Mouse (Mus musculus) heart, embryonic 13.5 days (tissue): ENCODE results near the gene Naa15. TPM values are rescaled to one million over a fixed set of nuclear protein-coding genes. Genes with fewer than 3 reads are reported as not detected.

Experiments
- ATAC-seq: fragments of 200-750 bp; cut with Nextera tagmentation; 2 replicates; pipeline ENCODE4 v1.8.0; 2017; ENCODE audit warnings: moderate TSS enrichment; ENCODE audit not compliant: insufficient number of reproducible peaks, low FRiP score, low TSS enrichment; ENCODE audit errors: extremely low read depth
- H3K27ac ChIP-seq: fragments of 300-500 bp; sonication (generic); replicated peaks from 2 replicates; pipeline ENCODE4 v1.5.1; 2015; ENCODE audit warnings: moderate library complexity, mild to moderate bottlenecking, inconsistent platforms
- H3K27me3 ChIP-seq: fragments of 300-500 bp; sonication (generic); replicated peaks from 2 replicates; pipeline ENCODE4 v1.6.1; 2015; ENCODE audit warnings: mild to moderate bottlenecking, inconsistent platforms
- H3K36me3 ChIP-seq: fragments of 300-500 bp; sonication (generic); 2 replicates; pipeline ENCODE4 v1.6.1; 2015; ENCODE audit warnings: mild to moderate bottlenecking, inconsistent platforms
- H3K4me1 ChIP-seq: fragments of 300-500 bp; sonication (generic); 2 replicates; pipeline ENCODE4 v1.6.1; 2015; ENCODE audit warnings: inconsistent platforms
- H3K4me2 ChIP-seq: fragments of 300-500 bp; sonication (generic); 2 replicates; pipeline ENCODE4 v1.6.1; 2015; ENCODE audit warnings: inconsistent platforms, mild to moderate bottlenecking, moderate library complexity
- H3K4me3 ChIP-seq: fragments of 300-500 bp; sonication (generic); 2 replicates; pipeline ENCODE4 v1.5.1; 2015; ENCODE audit warnings: moderate library complexity, mild to moderate bottlenecking, inconsistent platforms
- H3K9ac ChIP-seq: fragments of 300-500 bp; sonication (generic); 2 replicates; pipeline ENCODE4 v1.6.1; 2015; ENCODE audit warnings: inconsistent platforms, mild to moderate bottlenecking, moderate library complexity
- H3K9me3 ChIP-seq: fragments of 300-500 bp; sonication (generic); 2 replicates; pipeline ENCODE4 v1.6.1; 2016; ENCODE audit warnings: inconsistent platforms
- WGBS: fragments of 180-500 bp; shearing (Covaris S2); methylation state at CpG from one replicate; pipeline ENCODE4 v1.1.7; 2015; ENCODE audit warnings: mixed read lengths; 5-methylcytosine and 5-hydroxymethylcytosine counted together
- polyA plus RNA-seq: library from polyadenylated mRNA; unstranded; fragments of >200 nt; fragmentation: Nextera tagmentation; extraction: Ambion mirVana; gene quantifications from 2 replicates; pipeline ENCODE4 v1.2.1, GENCODE M21; 2015

The Naa15 gene
- 35.7 and 44.6 TPM in 2 replicates for polyA plus RNA-seq

GRCm38 (mm10) chr3:51415098-51416072 is at the start of gene Naa15:
TSS of gene Naa15 (plus strand) at chr3:51415148.
- whole genome bisulfite sequencing = 5% methylated on average over 43 of the region's 43 CpGs
- Histone ChIP-seq H3K9ac (peak within 1 kb of the TSS; percentile 99), H3K4me2 (peak within 1 kb of the TSS; percentile 86), H3K36me3 (no peaks in the 10 kb centered on the region; the same call in 1 of the 2 replicates), H3K4me3 (peak within 1 kb of the TSS; percentile 99), H3K4me1 (peaks cover 31% of the 10 kb centered on the region), H3K27ac (peak within 1 kb of the TSS; percentile 95), H3K27me3 (no peaks in the 10 kb centered on the region), H3K9me3 (no peaks in the 10 kb centered on the region)
- ATAC-seq = peak; percentile 85

- H3K27me3 ChIP-seq = no peaks in the 10 kb centered on the region
- 5% methylated on average over 3 of the region's 3 CpGs for WGBS
Measured at GRCm38 (mm10) chr3:51365517-51365882, 49.4 kb upstream of the Naa15 start.

GRCm38 (mm10) chr3:51366926-51367325 is 48.0 kb upstream of the Naa15 start:
- no peaks in the 10 kb centered on the region for H3K36me3 ChIP-seq

More at GRCm38 (mm10) chr3:51365517-51365882, 49.4 kb upstream of the Naa15 start:
- Histone ChIP-seq H3K4me3 (peak overlapping the region; percentile 56), H3K4me2 (peak overlapping the region; percentile 76), H3K4me1 (peaks cover 18% of the 10 kb centered on the region), H3K9ac (peak overlapping the region; percentile 77), H3K9me3 (no peaks in the 10 kb centered on the region), H3K36me3 (no peaks in the 10 kb centered on the region), H3K27ac (peak overlapping the region; percentile 53; the same call in 1 of the 2 replicates)
- ATAC-seq = no peak

GRCm38 (mm10) chr3:51368011-51368410 is 46.9 kb upstream of the Naa15 start:
- no peak for ATAC-seq
- Histone ChIP-seq H3K9me3 (no peaks in the 10 kb centered on the region), H3K36me3 (no peaks in the 10 kb centered on the region), H3K4me2 (no peak overlapping the region), H3K27ac (no peak overlapping the region), H3K27me3 (no peaks in the 10 kb centered on the region), H3K4me3 (no peak overlapping the region), H3K9ac (no peak overlapping the region), H3K4me1 (peaks cover 14% of the 10 kb centered on the region)
- WGBS = 59% methylated on average over 4 of the region's 4 CpGs

More at GRCm38 (mm10) chr3:51366926-51367325, 48.0 kb upstream of the Naa15 start:
- Histone ChIP-seq H3K4me3 (no peak overlapping the region), H3K4me2 (no peak overlapping the region), H3K27ac (no peak overlapping the region), H3K27me3 (no peaks in the 10 kb centered on the region), H3K9ac (no peak overlapping the region), H3K4me1 (peaks cover 14% of the 10 kb centered on the region), H3K9me3 (no peaks in the 10 kb centered on the region)
- no peak for ATAC-seq
- 56% methylated on average over 4 of the region's 4 CpGs for WGBS

- Histone ChIP-seq H3K4me2 (no peak overlapping the region), H3K27ac (no peak overlapping the region), H3K9ac (no peak overlapping the region), H3K36me3 (no peaks in the 10 kb centered on the region), H3K27me3 (no peaks in the 10 kb centered on the region), H3K4me3 (no peak overlapping the region), H3K4me1 (no peaks in the 10 kb centered on the region), H3K9me3 (no peaks in the 10 kb centered on the region)
- 64% methylated on average over 2 of the region's 2 CpGs for WGBS
- no peak for ATAC-seq
Measured at GRCm38 (mm10) chr3:51371826-51372225, 43.1 kb upstream of the Naa15 start.

- Histone ChIP-seq H3K27ac (no peak overlapping the region), H3K4me1 (no peaks in the 10 kb centered on the region), H3K36me3 (no peaks in the 10 kb centered on the region), H3K4me2 (no peak overlapping the region), H3K9ac (no peak overlapping the region), H3K27me3 (no peaks in the 10 kb centered on the region), H3K4me3 (no peak overlapping the region), H3K9me3 (no peaks in the 10 kb centered on the region)
- 65% methylated on average over 5 of the region's 5 CpGs for WGBS
- ATAC-seq = no peak
Measured at GRCm38 (mm10) chr3:51372883-51373282, 42.1 kb upstream of the Naa15 start.

GRCm38 (mm10) chr3:51373544-51373943 is 41.4 kb upstream of the Naa15 start:
- no peak overlapping the region for H3K27ac ChIP-seq
- peaks cover 2% of the 10 kb centered on the region; the same call in 1 of the 2 replicates for H3K4me1 ChIP-seq
- 69% methylated on average over 5 of the region's 5 CpGs for WGBS
- H3K4me3 ChIP-seq = no peak overlapping the region
- no peak overlapping the region for H3K9ac ChIP-seq
- no peaks in the 10 kb centered on the region for H3K36me3 ChIP-seq
- ATAC-seq = no peak
- no peaks in the 10 kb centered on the region for H3K9me3 ChIP-seq
- no peak overlapping the region for H3K4me2 ChIP-seq
- no peaks in the 10 kb centered on the region for H3K27me3 ChIP-seq

GRCm38 (mm10) chr3:51375307-51376265 is 39.4 kb upstream of the Naa15 start:
- ATAC-seq = no peak
- no peak overlapping the region for H3K9ac ChIP-seq
- no peak overlapping the region for H3K27ac ChIP-seq
- no peak overlapping the region for H3K4me2 ChIP-seq
- peaks cover 3% of the 10 kb centered on the region; the same call in 1 of the 2 replicates for H3K4me1 ChIP-seq
- H3K4me3 ChIP-seq = no peak overlapping the region
- no peaks in the 10 kb centered on the region for H3K9me3 ChIP-seq
- H3K27me3 ChIP-seq = no peaks in the 10 kb centered on the region
- no peaks in the 10 kb centered on the region for H3K36me3 ChIP-seq
- 72% methylated on average over 19 of the region's 19 CpGs for WGBS

- Histone ChIP-seq H3K9me3 (no peaks in the 10 kb centered on the region), H3K27ac (peak overlapping the region; percentile 8; the same call in 1 of the 2 replicates), H3K4me3 (peak overlapping the region; percentile 52), H3K4me1 (peaks cover 3% of the 10 kb centered on the region; the same call in 1 of the 2 replicates), H3K27me3 (no peaks in the 10 kb centered on the region), H3K4me2 (peak overlapping the region; percentile 70), H3K9ac (peak overlapping the region; percentile 75), H3K36me3 (no peaks in the 10 kb centered on the region)
- WGBS = 22% methylated on average over 31 of the region's 31 CpGs
- no peak for ATAC-seq
Measured at GRCm38 (mm10) chr3:51377878-51378664, 36.9 kb upstream of the Naa15 start.

- Histone ChIP-seq H3K27ac (no peak overlapping the region), H3K4me3 (peak overlapping the region; percentile 52), H3K4me2 (peak overlapping the region; percentile 70), H3K27me3 (no peaks in the 10 kb centered on the region), H3K9ac (peak overlapping the region; percentile 75), H3K36me3 (no peaks in the 10 kb centered on the region), H3K9me3 (no peaks in the 10 kb centered on the region), H3K4me1 (peaks cover 3% of the 10 kb centered on the region; the same call in 1 of the 2 replicates)
- no peak for ATAC-seq
- 79% methylated on average over 3 of the region's 3 CpGs for WGBS
Measured at GRCm38 (mm10) chr3:51378665-51378946, 36.3 kb upstream of the Naa15 start.
